Mouse (Mus musculus) forebrain, embryonic 16.5 days (tissue): ENCODE measurements around the gene Med29. TPM values are rescaled to one million over a fixed set of nuclear protein-coding genes. Genes with fewer than 3 reads are reported as not detected.

Source experiments
- polyA plus RNA-seq: library from polyadenylated mRNA; unstranded; fragments of >200 nt; fragmentation: Nextera tagmentation; extraction: Ambion mirVana; gene quantifications from 2 replicates; pipeline ENCODE4 v1.2.1, GENCODE M21; 2015

Med29 gene
- polyA plus RNA-seq, 1 experiment from 2014 or later: 39.9 TPM

Other genes starting within 250 kb of the Med29 start
- 84.4 and 86.8 TPM in 2 replicates for gene Fbl, start 223.0 kb downstream of the Med29 start, polyA plus RNA-seq
- 14.4 and 14.8 TPM in 2 replicates for gene Dyrk1b, start 213.2 kb downstream of the Med29 start, polyA plus RNA-seq
- gene Eid2, start 124.8 kb downstream of the Med29 start, polyA plus RNA-seq: 3.8 and 4.1 TPM in 2 replicates
- 41.8 and 45.1 TPM in 2 replicates for gene Eid2b, start 115.0 kb downstream of the Med29 start, polyA plus RNA-seq
- gene Selenov, start 101.5 kb downstream of the Med29 start, polyA plus RNA-seq: 0.16 TPM in 1 of 2 replicates, not detected in the other
- 9.9 and 10.5 TPM in 2 replicates for gene Dll3, start 90.5 kb downstream of the Med29 start, polyA plus RNA-seq
- 144 and 146 TPM in 2 replicates for gene Timm50, start 80.6 kb downstream of the Med29 start, polyA plus RNA-seq
- 114 and 118 TPM in 2 replicates for gene Supt5, start 54.0 kb downstream of the Med29 start, polyA plus RNA-seq
- 464 and 494 TPM in 2 replicates for gene Rps16, start 42.1 kb downstream of the Med29 start, polyA plus RNA-seq
- 40.7 and 50.8 TPM in 2 replicates for gene Plekhg2, start 20.1 kb downstream of the Med29 start, polyA plus RNA-seq
- gene Zfp36, start 12.5 kb downstream of the Med29 start, polyA plus RNA-seq: 6.5 and 6.7 TPM in 2 replicates
- 107 and 111 TPM in 2 replicates for gene Paf1, start 243 bp upstream of the Med29 start, polyA plus RNA-seq
- 1.7 and 2.2 TPM in 2 replicates for gene Gmfg, start 44.7 kb upstream of the Med29 start, polyA plus RNA-seq
- 9.1 and 10.6 TPM in 2 replicates for gene Lrfn1, start 59.3 kb upstream of the Med29 start, polyA plus RNA-seq
- gene Ifnl2, start 117.7 kb upstream of the Med29 start, polyA plus RNA-seq: not detected in 2 replicates
- not detected in 2 replicates for gene Ifnl3, start 130.1 kb upstream of the Med29 start, polyA plus RNA-seq
- not detected in 2 replicates for gene Sycn, start 148.2 kb upstream of the Med29 start, polyA plus RNA-seq
- gene Nccrp1, start 154.5 kb upstream of the Med29 start, polyA plus RNA-seq: not detected in 2 replicates
- gene Samd4b, start 205.4 kb upstream of the Med29 start, polyA plus RNA-seq: 25.3 and 26.3 TPM in 2 replicates
- gene Pak4, start 205.5 kb upstream of the Med29 start, polyA plus RNA-seq: 25.5 and 26.7 TPM in 2 replicates
- not detected in 2 replicates for gene Acp7, start 238.6 kb upstream of the Med29 start, polyA plus RNA-seq